Mouse (Mus musculus): ENCODE measurements around the gene Tcte2. TPM values are rescaled to one million over a fixed set of nuclear protein-coding genes. Genes with fewer than 3 reads are reported as not detected.

The Tcte2 gene
- polyA plus RNA-seq, 1 experiment from 2014 or later = 5.6 TPM

- no peak for DNase-seq (ENCODE audit: low spot score)
- Histone ChIP-seq H3K36me3 (no peaks in the 10 kb centered on the region), H3K27ac (replicated peaks) (no peak overlapping the region), H3K9me3 (replicated peaks) (no peaks in the 10 kb centered on the region), H3K4me1 (no peaks in the 10 kb centered on the region), H3K4me3 (no peak overlapping the region), H3K27me3 (ENCODE audit: low read depth, poor library complexity, severe bottlenecking) (no peaks in the 10 kb centered on the region)
- WGBS = 90% methylated on average over 6 of the region's 6 CpGs
Observed at GRCm38 (mm10) chr17:13730980-13731726, 30.5 kb downstream of the Tcte2 start.

GRCm38 (mm10) chr17:13726832-13727355 lies 34.7 kb downstream of the Tcte2 start:
- no peaks in the 10 kb centered on the region for H3K27me3 ChIP-seq (ENCODE audit: low read depth, poor library complexity, severe bottlenecking)
- 90% methylated on average over 8 of the region's 8 CpGs for WGBS
- H3K4me3 ChIP-seq = no peak overlapping the region
- H3K9me3 ChIP-seq (replicated peaks) = no peaks in the 10 kb centered on the region
- H3K27ac ChIP-seq (replicated peaks) = no peak overlapping the region
- no peak for DNase-seq (ENCODE audit: low spot score)
- no peaks in the 10 kb centered on the region for H3K36me3 ChIP-seq
- H3K4me1 ChIP-seq = peaks cover 16% of the 10 kb centered on the region; the same call in 1 of the 2 replicates

- H3K4me3 ChIP-seq = no peak overlapping the region
- WGBS = 63% methylated on average over 4 of the region's 4 CpGs
- H3K36me3 ChIP-seq = no peaks in the 10 kb centered on the region
- peaks cover 18% of the 10 kb centered on the region; the same call in 1 of the 2 replicates for H3K4me1 ChIP-seq
- no peak for DNase-seq (ENCODE audit: low spot score)
- no peak overlapping the region for H3K27ac ChIP-seq (replicated peaks)
- H3K27me3 ChIP-seq (ENCODE audit: low read depth, poor library complexity, severe bottlenecking) = no peaks in the 10 kb centered on the region
- no peaks in the 10 kb centered on the region for H3K9me3 ChIP-seq (replicated peaks)
Observed at GRCm38 (mm10) chr17:13725004-13725550, 36.5 kb downstream of the Tcte2 start.

- H3K9me3 ChIP-seq (replicated peaks) = no peaks in the 10 kb centered on the region
- no peak overlapping the region for H3K4me3 ChIP-seq
- DNase-seq (ENCODE audit: low spot score) = no peak
- peak overlapping the region; percentile 63; the same call in 1 of the 2 replicates for H3K27ac ChIP-seq (replicated peaks)
- WGBS = 59% methylated on average over 2 of the region's 2 CpGs
- H3K27me3 ChIP-seq (ENCODE audit: low read depth, poor library complexity, severe bottlenecking) = no peaks in the 10 kb centered on the region
- peaks cover 18% of the 10 kb centered on the region; the same call in 1 of the 2 replicates for H3K4me1 ChIP-seq
- no peaks in the 10 kb centered on the region for H3K36me3 ChIP-seq
Observed at GRCm38 (mm10) chr17:13722434-13722833, 39.2 kb downstream of the Tcte2 start.

- WGBS = 85% methylated on average over 2 of the region's 2 CpGs
- no peak for DNase-seq (ENCODE audit: low spot score)
- Histone ChIP-seq H3K36me3 (no peaks in the 10 kb centered on the region), H3K4me3 (no peak overlapping the region), H3K4me1 (peaks cover 18% of the 10 kb centered on the region; the same call in 1 of the 2 replicates), H3K27ac (replicated peaks) (no peak overlapping the region), H3K27me3 (ENCODE audit: low read depth, poor library complexity, severe bottlenecking) (no peaks in the 10 kb centered on the region), H3K9me3 (replicated peaks) (no peaks in the 10 kb centered on the region)
Observed at GRCm38 (mm10) chr17:13721372-13721771, 40.3 kb downstream of the Tcte2 start.

- no peaks in the 10 kb centered on the region for H3K9me3 ChIP-seq (replicated peaks)
- no peak overlapping the region for H3K27ac ChIP-seq (replicated peaks)
- no peak for DNase-seq (ENCODE audit: low spot score)
- no peaks in the 10 kb centered on the region for H3K36me3 ChIP-seq
- H3K27me3 ChIP-seq (ENCODE audit: low read depth, poor library complexity, severe bottlenecking) = no peaks in the 10 kb centered on the region
- H3K4me1 ChIP-seq = peaks cover 18% of the 10 kb centered on the region; the same call in 1 of the 2 replicates
- 89% methylated on average over 5 of the region's 5 CpGs for WGBS
- H3K4me3 ChIP-seq = no peak overlapping the region
Observed at GRCm38 (mm10) chr17:13720187-13720586, 41.4 kb downstream of the Tcte2 start.

GRCm38 (mm10) chr17:13717428-13717827 lies 44.2 kb downstream of the Tcte2 start:
- Histone ChIP-seq H3K27ac (replicated peaks) (no peak overlapping the region), H3K4me1 (peaks cover 8% of the 10 kb centered on the region; the same call in 1 of the 2 replicates), H3K4me3 (no peak overlapping the region), H3K36me3 (no peaks in the 10 kb centered on the region), H3K27me3 (ENCODE audit: low read depth, poor library complexity, severe bottlenecking) (no peaks in the 10 kb centered on the region), H3K9me3 (replicated peaks) (no peaks in the 10 kb centered on the region)
- no peak for DNase-seq (ENCODE audit: low spot score)
- WGBS = 95% methylated on average over 11 of the region's 11 CpGs

GRCm38 (mm10) chr17:13716336-13716735 lies 45.3 kb downstream of the Tcte2 start:
- H3K4me3 ChIP-seq = no peak overlapping the region
- no peaks in the 10 kb centered on the region for H3K36me3 ChIP-seq
- no peaks in the 10 kb centered on the region for H3K9me3 ChIP-seq (replicated peaks)
- WGBS = 89% methylated on average over 6 of the region's 6 CpGs
- no peaks in the 10 kb centered on the region for H3K27me3 ChIP-seq (ENCODE audit: low read depth, poor library complexity, severe bottlenecking)
- no peak for DNase-seq (ENCODE audit: low spot score)
- no peaks in the 10 kb centered on the region for H3K4me1 ChIP-seq
- no peak overlapping the region for H3K27ac ChIP-seq (replicated peaks)

- DNase-seq (ENCODE audit: low spot score) = no peak
- Histone ChIP-seq H3K27me3 (ENCODE audit: low read depth, poor library complexity, severe bottlenecking) (no peaks in the 10 kb centered on the region), H3K4me3 (no peak overlapping the region), H3K27ac (replicated peaks) (no peak overlapping the region), H3K4me1 (no peaks in the 10 kb centered on the region), H3K36me3 (no peaks in the 10 kb centered on the region), H3K9me3 (replicated peaks) (no peaks in the 10 kb centered on the region)
- 69% methylated on average over 9 of the region's 9 CpGs for WGBS
Observed at GRCm38 (mm10) chr17:13715511-13715910, 46.1 kb downstream of the Tcte2 start.

GRCm38 (mm10) chr17:13714654-13715053 lies 47.0 kb downstream of the Tcte2 start:
- Histone ChIP-seq H3K27ac (replicated peaks) (no peak overlapping the region), H3K4me3 (no peak overlapping the region), H3K36me3 (no peaks in the 10 kb centered on the region), H3K4me1 (no peaks in the 10 kb centered on the region), H3K27me3 (ENCODE audit: low read depth, poor library complexity, severe bottlenecking) (no peaks in the 10 kb centered on the region), H3K9me3 (replicated peaks) (no peaks in the 10 kb centered on the region)
- DNase-seq (ENCODE audit: low spot score) = no peak
- WGBS = 81% methylated on average over 4 of the region's 4 CpGs

- Histone ChIP-seq H3K27me3 (ENCODE audit: low read depth, poor library complexity, severe bottlenecking) (no peaks in the 10 kb centered on the region), H3K9me3 (replicated peaks) (no peaks in the 10 kb centered on the region), H3K36me3 (no peaks in the 10 kb centered on the region), H3K4me3 (no peak overlapping the region), H3K4me1 (no peaks in the 10 kb centered on the region), H3K27ac (replicated peaks) (no peak overlapping the region)
- DNase-seq (ENCODE audit: low spot score) = no peak
- WGBS = 91% methylated on average over 4 of the region's 4 CpGs
Observed at GRCm38 (mm10) chr17:13714128-13714527, 47.5 kb downstream of the Tcte2 start.

- H3K27me3 ChIP-seq (ENCODE audit: low read depth, poor library complexity, severe bottlenecking) = no peaks in the 10 kb centered on the region
- H3K9me3 ChIP-seq (replicated peaks) = no peaks in the 10 kb centered on the region
- no peaks in the 10 kb centered on the region for H3K36me3 ChIP-seq
- no peaks in the 10 kb centered on the region for H3K4me1 ChIP-seq
- DNase-seq (ENCODE audit: low spot score) = no peak
- H3K27ac ChIP-seq (replicated peaks) = no peak overlapping the region
- WGBS = 85% methylated on average over 3 of the region's 3 CpGs
- H3K4me3 ChIP-seq = no peak overlapping the region
Observed at GRCm38 (mm10) chr17:13712518-13712917, 49.1 kb downstream of the Tcte2 start.

GRCm38 (mm10) chr17:13712116-13712515 lies 49.5 kb downstream of the Tcte2 start:
- Histone ChIP-seq H3K36me3 (no peaks in the 10 kb centered on the region), H3K9me3 (replicated peaks) (no peaks in the 10 kb centered on the region), H3K4me1 (no peaks in the 10 kb centered on the region), H3K27me3 (ENCODE audit: low read depth, poor library complexity, severe bottlenecking) (no peaks in the 10 kb centered on the region), H3K27ac (replicated peaks) (no peak overlapping the region), H3K4me3 (no peak overlapping the region)
- WGBS = 76% methylated on average over 6 of the region's 6 CpGs
- DNase-seq (ENCODE audit: low spot score) = no peak
